Mouse (Mus musculus): ENCODE data around the gene Clic1. TPM values are rescaled to one million over a fixed set of nuclear protein-coding genes. Genes with fewer than 3 reads are reported as not detected.

Clic1 gene
- polyA plus RNA-seq, 1 experiment from 2014 or later, result 90.9 TPM

DNA sequence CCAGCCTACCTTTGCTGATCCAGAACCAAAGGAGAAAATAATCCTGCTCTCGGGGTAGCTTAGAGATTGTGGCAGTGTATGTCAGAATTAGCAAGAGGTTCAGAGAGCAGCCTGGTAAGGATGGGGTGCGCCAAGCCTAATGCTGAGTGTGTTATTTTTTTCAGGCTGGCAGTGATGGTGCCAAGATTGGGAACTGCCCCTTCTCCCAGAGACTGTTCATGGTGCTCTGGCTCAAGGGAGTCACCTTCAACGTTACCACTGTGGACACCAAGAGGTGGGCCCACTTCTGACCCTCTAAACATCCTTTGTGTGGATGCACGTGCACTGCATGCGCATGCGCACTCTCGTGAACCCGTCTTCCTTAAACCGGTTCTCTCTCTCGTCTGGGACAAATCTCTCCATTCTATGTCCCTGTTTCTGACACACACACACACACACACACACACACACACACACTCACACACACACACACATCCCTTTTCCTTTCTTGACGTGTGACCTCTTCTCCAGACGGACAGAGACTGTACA is 2.6 kb downstream of the Clic1 start:
- H3K36me3 ChIP-seq (ENCODE audit: control insufficient read depth, insufficient read depth, low read length), result peaks cover 47% of the 10 kb centered on the region
- peak overlapping the region; percentile 61 for H3K4me3 ChIP-seq (ENCODE audit: low read depth, low read length)
- peak overlapping the region; percentile 83 for H3K4me2 ChIP-seq (ENCODE audit: low read depth, low read length)
- H3K27ac ChIP-seq (replicated peaks; ENCODE audit: low read depth, low read length), result peak overlapping the region; percentile 96
- peaks cover 30% of the 10 kb centered on the region for H3K4me1 ChIP-seq (ENCODE audit: control insufficient read depth, insufficient read depth, low read length)
- ATAC-seq (ENCODE audit: low read depth) (no peak), DNase-seq (ENCODE audit: low spot score) (no peak)
- H3K9ac ChIP-seq (ENCODE audit: low read depth, low read length), result peak overlapping the region; percentile 84
- H3K27me3 ChIP-seq (replicated peaks; ENCODE audit: control insufficient read depth, insufficient read depth, low read length), result no peaks in the 10 kb centered on the region
- WGBS, result 68% methylated on average over 12 of the region's 12 CpGs
- no peaks in the 10 kb centered on the region for H3K9me3 ChIP-seq (ENCODE audit: control insufficient read depth, low read length)

DNA sequence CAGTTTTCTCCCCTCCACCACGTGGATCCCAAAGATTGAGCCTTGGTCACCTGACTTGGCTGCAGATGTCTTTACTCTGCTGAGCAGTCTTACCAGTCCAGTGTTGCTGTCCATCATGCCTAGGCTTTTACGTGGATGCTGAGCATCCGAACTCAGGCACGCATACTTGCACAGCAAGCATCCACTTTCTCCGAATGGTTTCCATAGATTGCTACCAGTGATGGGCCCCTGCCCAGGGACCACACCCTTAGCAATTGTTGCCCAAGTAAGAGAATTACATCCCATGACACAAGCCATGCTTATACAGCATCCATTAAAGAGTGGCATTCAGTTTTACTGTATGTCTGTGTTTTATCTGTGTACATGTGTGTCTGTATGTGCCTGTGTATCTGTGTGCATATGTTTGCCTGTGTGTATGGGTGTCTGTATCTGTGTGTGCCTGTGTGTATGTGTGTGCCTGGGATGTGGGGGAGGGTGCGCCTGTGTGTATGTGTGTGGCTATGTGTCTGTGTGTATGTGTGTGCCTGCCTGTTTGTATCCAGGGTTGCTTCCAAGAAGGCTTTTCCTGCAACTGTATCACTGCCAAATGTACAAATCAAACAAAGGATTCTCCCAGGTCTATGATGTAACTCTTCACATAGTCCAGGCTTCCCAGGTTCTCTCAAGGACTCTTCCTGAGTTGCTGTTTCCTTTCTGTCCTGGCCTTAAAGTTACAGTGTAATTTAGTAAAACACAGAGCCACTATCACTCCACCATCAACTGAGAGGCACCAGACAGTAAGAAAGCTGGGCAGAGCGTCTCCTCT is 6.1 kb downstream of the Clic1 start:
- H3K27me3 ChIP-seq (replicated peaks; ENCODE audit: control insufficient read depth, insufficient read depth, low read length), result no peaks in the 10 kb centered on the region
- ATAC-seq (ENCODE audit: low read depth) (no peak), DNase-seq (ENCODE audit: low spot score) (no peak)
- H3K9ac ChIP-seq (ENCODE audit: low read depth, low read length), result no peak overlapping the region
- peaks cover 64% of the 10 kb centered on the region for H3K36me3 ChIP-seq (ENCODE audit: control insufficient read depth, insufficient read depth, low read length)
- H3K4me2 ChIP-seq (ENCODE audit: low read depth, low read length), result no peak overlapping the region
- 87% methylated on average over 7 of the region's 7 CpGs for WGBS
- no peak overlapping the region for H3K27ac ChIP-seq (replicated peaks; ENCODE audit: low read depth, low read length)
- H3K9me3 ChIP-seq (ENCODE audit: control insufficient read depth, low read length), result no peaks in the 10 kb centered on the region
- H3K4me3 ChIP-seq (ENCODE audit: low read depth, low read length), result no peak overlapping the region
- peaks cover 8% of the 10 kb centered on the region for H3K4me1 ChIP-seq (ENCODE audit: control insufficient read depth, insufficient read depth, low read length)

DNA sequence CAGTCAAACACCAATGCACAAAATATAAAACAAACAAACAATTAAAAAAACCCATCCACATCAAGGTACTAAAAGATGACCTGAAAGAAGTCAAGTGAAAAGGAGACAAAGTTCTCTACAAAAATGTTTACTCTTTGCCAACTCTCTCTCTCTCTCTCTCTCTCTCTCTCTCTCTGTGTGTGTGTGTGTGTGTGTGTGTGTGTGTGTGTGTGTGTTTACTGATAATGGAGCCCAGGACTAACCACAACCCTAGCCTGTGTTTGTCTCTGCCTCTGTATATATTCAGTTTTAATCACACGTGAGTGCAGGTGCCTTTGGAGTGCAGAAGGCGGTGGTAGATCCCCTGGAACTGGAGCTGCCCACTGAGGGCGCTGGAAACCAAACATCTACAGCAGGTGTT is 7.3 kb downstream of the Clic1 start:
- 79% methylated on average over 3 of the region's 3 CpGs for WGBS
- Histone ChIP-seq H3K27ac (replicated peaks; ENCODE audit: low read depth, low read length) (no peak overlapping the region), H3K4me3 (ENCODE audit: low read depth, low read length) (no peak overlapping the region), H3K4me1 (ENCODE audit: control insufficient read depth, insufficient read depth, low read length) (peaks cover 3% of the 10 kb centered on the region), H3K27me3 (replicated peaks; ENCODE audit: control insufficient read depth, insufficient read depth, low read length) (no peaks in the 10 kb centered on the region), H3K4me2 (ENCODE audit: low read depth, low read length) (no peak overlapping the region), H3K36me3 (ENCODE audit: control insufficient read depth, insufficient read depth, low read length) (peaks cover 74% of the 10 kb centered on the region), H3K9ac (ENCODE audit: low read depth, low read length) (no peak overlapping the region), H3K9me3 (ENCODE audit: control insufficient read depth, low read length) (no peaks in the 10 kb centered on the region)
- no peak for DNase-seq (ENCODE audit: low spot score)
- no peak for ATAC-seq (ENCODE audit: low read depth)

DNA sequence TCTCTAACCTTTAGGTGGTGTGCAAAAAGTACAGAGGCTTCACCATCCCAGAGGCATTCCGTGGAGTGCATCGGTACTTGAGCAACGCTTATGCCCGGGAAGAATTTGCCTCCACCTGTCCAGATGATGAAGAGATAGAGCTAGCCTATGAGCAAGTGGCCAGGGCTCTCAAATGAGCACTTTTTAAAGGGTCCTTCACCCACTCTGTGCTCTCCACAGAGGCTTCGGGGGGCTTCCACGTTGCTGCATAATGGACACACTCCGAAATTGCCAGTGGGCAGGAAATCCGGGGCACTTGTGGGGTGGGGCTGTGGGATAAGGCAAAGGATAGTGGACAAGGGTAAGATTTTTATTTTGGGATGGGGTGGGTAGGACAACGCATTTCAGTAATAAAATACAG is 8.6 kb downstream of the Clic1 start:
- Histone ChIP-seq H3K4me3 (ENCODE audit: low read depth, low read length) (peak overlapping the region; percentile 65; the same call in 1 of the 2 replicates), H3K27ac (replicated peaks; ENCODE audit: low read depth, low read length) (peak overlapping the region; percentile 92), H3K27me3 (replicated peaks; ENCODE audit: control insufficient read depth, insufficient read depth, low read length) (no peaks in the 10 kb centered on the region), H3K4me2 (ENCODE audit: low read depth, low read length) (peak overlapping the region; percentile 86), H3K36me3 (ENCODE audit: control insufficient read depth, insufficient read depth, low read length) (peaks cover 72% of the 10 kb centered on the region), H3K4me1 (ENCODE audit: control insufficient read depth, insufficient read depth, low read length) (no peaks in the 10 kb centered on the region; the same call in 1 of the 2 replicates), H3K9ac (ENCODE audit: low read depth, low read length) (peak overlapping the region; percentile 85; the same call in 1 of the 2 replicates), H3K9me3 (ENCODE audit: control insufficient read depth, low read length) (no peaks in the 10 kb centered on the region)
- WGBS, result 58% methylated on average over 9 of the region's 9 CpGs
- no peak for ATAC-seq (ENCODE audit: low read depth)
- no peak for DNase-seq (ENCODE audit: low spot score)

DNA sequence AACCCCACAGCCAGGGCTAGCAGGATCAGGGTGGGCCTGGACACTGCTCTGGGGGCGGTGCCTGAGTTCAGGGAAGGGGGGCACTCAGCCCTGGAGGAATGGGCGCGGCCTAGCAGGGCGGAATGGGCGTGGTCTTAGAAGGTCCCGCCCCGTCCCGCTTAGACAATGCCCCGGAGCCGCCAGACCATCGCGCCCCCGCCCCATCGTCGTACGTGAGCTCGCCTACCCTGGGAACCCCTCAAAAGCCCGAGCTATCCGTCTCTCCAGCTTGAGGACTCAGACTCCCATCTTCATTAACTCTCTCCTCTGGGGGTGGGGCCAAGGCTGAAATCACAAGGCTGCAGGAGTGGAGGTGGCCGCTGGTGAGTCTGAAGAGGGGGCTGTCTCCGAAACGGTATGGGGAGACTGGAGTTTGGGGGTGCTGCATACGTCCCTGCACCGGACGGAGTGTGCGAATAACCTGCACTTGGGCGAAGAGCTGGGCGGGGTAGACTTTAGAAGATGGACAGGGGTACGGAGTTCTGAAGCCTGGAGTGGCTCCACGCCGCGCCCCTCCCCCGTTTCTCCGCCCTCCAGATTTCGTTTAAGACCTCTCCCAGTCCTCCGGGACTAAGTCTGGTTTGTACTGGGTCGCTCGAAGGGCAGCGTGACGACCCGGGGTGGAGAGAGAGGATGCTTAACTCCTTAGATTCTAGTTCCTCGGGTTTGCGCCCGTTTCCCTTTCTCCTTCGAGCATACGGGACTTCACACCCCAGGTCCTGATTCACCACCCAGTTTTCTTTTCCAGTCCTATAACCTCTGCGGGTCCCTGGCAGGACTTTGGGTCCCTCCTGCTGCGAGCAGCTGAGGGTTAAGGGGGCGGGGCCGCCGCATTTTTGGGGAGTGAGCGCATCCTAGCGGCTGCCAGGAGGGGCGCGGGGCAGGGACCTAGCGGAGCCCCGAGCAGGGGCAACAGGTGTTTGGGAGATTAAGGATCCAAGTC is 9.4 kb downstream of the Clic1 start, which contains the start of gene Ddah2:
Gene Ddah2, plus strand, starts transcription at position 125 of the 982 bp plus-strand sequence.
- ATAC-seq (ENCODE audit: low read depth), result peak; percentile 90
- Histone ChIP-seq H3K27me3 (replicated peaks; ENCODE audit: control insufficient read depth, insufficient read depth, low read length) (no peaks in the 10 kb centered on the region), H3K36me3 (ENCODE audit: control insufficient read depth, insufficient read depth, low read length) (peaks cover 63% of the 10 kb centered on the region), H3K4me2 (ENCODE audit: low read depth, low read length) (peak within 1 kb of the TSS; percentile 86), H3K9ac (ENCODE audit: low read depth, low read length) (peak within 1 kb of the TSS; percentile 85), H3K4me3 (ENCODE audit: low read depth, low read length) (peak within 1 kb of the TSS; percentile 65), H3K27ac (replicated peaks; ENCODE audit: low read depth, low read length) (peak within 1 kb of the TSS; percentile 92), H3K9me3 (ENCODE audit: control insufficient read depth, low read length) (no peaks in the 10 kb centered on the region), H3K4me1 (ENCODE audit: control insufficient read depth, insufficient read depth, low read length) (no peaks in the 10 kb centered on the region; the same call in 1 of the 2 replicates)
- WGBS, result under 1% methylated on average over 55 of the region's 57 CpGs
- DNase-seq (ENCODE audit: low spot score), result peak; percentile 98

DNA sequence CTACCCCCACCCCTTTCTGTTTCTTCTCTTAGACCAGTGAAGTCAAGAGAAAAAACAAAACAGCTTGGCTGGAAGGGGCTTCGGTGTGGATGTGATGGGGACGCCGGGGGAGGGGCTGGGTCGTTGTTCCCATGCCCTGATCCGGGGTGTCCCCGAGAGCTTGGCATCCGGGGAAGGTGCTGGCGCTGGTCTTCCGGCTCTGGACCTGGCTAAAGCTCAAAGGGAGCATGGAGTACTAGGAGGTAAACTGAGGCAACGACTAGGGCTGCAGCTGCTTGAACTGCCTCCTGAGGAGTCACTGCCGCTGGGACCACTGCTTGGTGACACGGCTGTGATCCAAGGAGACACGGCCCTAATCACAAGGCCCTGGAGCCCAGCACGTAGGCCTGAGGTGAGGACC is 10.3 kb downstream of the Clic1 start:
- peaks cover 6% of the 10 kb centered on the region; the same call in 1 of the 2 replicates for H3K4me1 ChIP-seq (ENCODE audit: control insufficient read depth, insufficient read depth, low read length)
- 27% methylated on average over 14 of the region's 14 CpGs for WGBS
- H3K27ac ChIP-seq (replicated peaks; ENCODE audit: low read depth, low read length), result peak overlapping the region; percentile 92; the same call in 1 of the 2 replicates
- H3K36me3 ChIP-seq (ENCODE audit: control insufficient read depth, insufficient read depth, low read length), result peaks cover 57% of the 10 kb centered on the region
- DNase-seq (ENCODE audit: low spot score), result no peak
- peaks cover under 1% of the 10 kb centered on the region; the same call in 1 of the 2 replicates for H3K27me3 ChIP-seq (replicated peaks; ENCODE audit: control insufficient read depth, insufficient read depth, low read length)
- no peak for ATAC-seq (ENCODE audit: low read depth)
- H3K4me3 ChIP-seq (ENCODE audit: low read depth, low read length), result peak overlapping the region; percentile 65
- H3K9me3 ChIP-seq (ENCODE audit: control insufficient read depth, low read length), result no peaks in the 10 kb centered on the region
- H3K4me2 ChIP-seq (ENCODE audit: low read depth, low read length), result peak overlapping the region; percentile 86
- H3K9ac ChIP-seq (ENCODE audit: low read depth, low read length), result peak overlapping the region; percentile 85

DNA sequence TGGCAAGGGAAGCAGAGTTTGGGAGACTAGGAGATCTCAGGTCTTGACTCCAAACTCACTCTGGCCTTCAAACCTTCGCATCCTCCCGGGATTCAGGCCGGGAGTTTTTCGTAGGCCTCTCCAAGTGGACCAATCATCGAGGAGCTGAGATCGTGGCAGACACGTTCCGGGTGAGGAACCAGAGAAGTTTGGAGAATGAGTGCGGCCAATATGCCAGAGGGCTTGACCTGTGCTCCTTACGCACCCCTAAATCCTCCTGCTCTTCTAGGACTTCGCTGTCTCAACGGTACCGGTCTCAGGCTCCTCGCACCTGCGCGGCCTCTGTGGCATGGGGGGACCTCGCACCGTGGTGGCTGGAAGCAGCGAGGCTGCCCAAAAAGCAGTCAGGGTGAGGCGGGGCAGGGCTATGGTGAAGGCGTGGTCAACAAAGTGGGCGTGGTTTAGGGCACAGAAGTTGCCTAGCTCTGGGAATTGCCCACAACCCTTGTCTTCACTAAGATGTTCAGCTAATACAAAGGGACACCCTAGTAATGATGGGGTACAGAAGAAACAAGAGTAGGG is 11.1 kb downstream of the Clic1 start:
- H3K36me3 ChIP-seq (ENCODE audit: control insufficient read depth, insufficient read depth, low read length), result peaks cover 49% of the 10 kb centered on the region
- no peak overlapping the region for H3K27ac ChIP-seq (replicated peaks; ENCODE audit: low read depth, low read length)
- WGBS, result 58% methylated on average over 22 of the region's 22 CpGs

DNA sequence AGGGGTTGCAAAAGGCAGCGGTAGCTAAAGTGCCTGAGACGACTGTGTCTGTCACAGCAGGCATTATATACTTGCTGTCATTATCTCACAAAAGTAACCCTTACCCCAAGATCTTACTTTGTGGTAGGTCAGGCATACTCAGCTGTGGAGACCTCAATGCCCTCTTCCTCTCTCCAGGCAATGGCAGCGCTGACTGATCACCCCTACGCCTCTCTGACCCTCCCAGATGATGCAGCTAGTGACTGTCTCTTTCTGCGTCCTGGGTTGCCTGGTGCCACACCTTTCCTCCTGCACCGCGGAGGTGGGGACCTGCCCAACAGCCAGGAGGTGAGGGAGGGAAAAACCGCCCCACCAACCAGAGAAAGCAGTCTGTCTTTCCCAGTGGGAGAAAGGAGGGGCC is 11.5 kb downstream of the Clic1 start:
- no peak for ATAC-seq (ENCODE audit: low read depth)
- no peak overlapping the region for H3K4me3 ChIP-seq (ENCODE audit: low read depth, low read length)
- H3K4me2 ChIP-seq (ENCODE audit: low read depth, low read length), result peak overlapping the region; percentile 86
- no peak for DNase-seq (ENCODE audit: low spot score)
- H3K9ac ChIP-seq (ENCODE audit: low read depth, low read length), result no peak overlapping the region
- WGBS, result 74% methylated on average over 8 of the region's 8 CpGs
- H3K27me3 ChIP-seq (replicated peaks; ENCODE audit: control insufficient read depth, insufficient read depth, low read length), result peaks cover 10% of the 10 kb centered on the region
- H3K27ac ChIP-seq (replicated peaks; ENCODE audit: low read depth, low read length), result no peak overlapping the region
- no peaks in the 10 kb centered on the region for H3K9me3 ChIP-seq (ENCODE audit: control insufficient read depth, low read length)
- H3K36me3 ChIP-seq (ENCODE audit: control insufficient read depth, insufficient read depth, low read length), result peaks cover 44% of the 10 kb centered on the region
- H3K4me1 ChIP-seq (ENCODE audit: control insufficient read depth, insufficient read depth, low read length), result peaks cover 6% of the 10 kb centered on the region; the same call in 1 of the 2 replicates

More for the DNA sequence above, 11.1 kb downstream of the Clic1 start:
- peak overlapping the region; percentile 65 for H3K4me3 ChIP-seq (ENCODE audit: low read depth, low read length)
- no peaks in the 10 kb centered on the region for H3K9me3 ChIP-seq (ENCODE audit: control insufficient read depth, low read length)
- DNase-seq (ENCODE audit: low spot score), result no peak
- H3K4me1 ChIP-seq (ENCODE audit: control insufficient read depth, insufficient read depth, low read length), result peaks cover 6% of the 10 kb centered on the region; the same call in 1 of the 2 replicates
- H3K4me2 ChIP-seq (ENCODE audit: low read depth, low read length), result peak overlapping the region; percentile 86
- peak overlapping the region; percentile 85 for H3K9ac ChIP-seq (ENCODE audit: low read depth, low read length)
- peaks cover 7% of the 10 kb centered on the region for H3K27me3 ChIP-seq (replicated peaks; ENCODE audit: control insufficient read depth, insufficient read depth, low read length)
- no peak for ATAC-seq (ENCODE audit: low read depth)
